Mouse (Mus musculus) midbrain, embryonic 12.5 days (tissue): Measurements from ENCODE around the gene Atp5s. TPM values are rescaled to one million over a fixed set of nuclear protein-coding genes. Genes with fewer than 3 reads are reported as not detected.

ENCODE experiments used
- ATAC-seq: fragments of 200-750 bp; cut with Nextera tagmentation; 2 replicates; pipeline ENCODE4 v1.8.0; 2017; ENCODE audit warnings: low read depth, moderate TSS enrichment, moderate library complexity; ENCODE audit not compliant: low FRiP score
- H3K27ac ChIP-seq: fragments of 300-500 bp; sonication (generic); replicated peaks from 2 replicates; pipeline ENCODE4 v1.5.1; 2016; ENCODE audit warnings: mild to moderate bottlenecking
- H3K27me3 ChIP-seq: fragments of 300-500 bp; sonication (generic); 2 replicates; pipeline ENCODE4 v1.6.1; 2016; ENCODE audit warnings: mild to moderate bottlenecking
- H3K36me3 ChIP-seq: fragments of 300-500 bp; sonication (generic); 2 replicates; pipeline ENCODE4 v1.6.1; 2016
- H3K4me1 ChIP-seq: fragments of 300-500 bp; sonication (generic); 2 replicates; pipeline ENCODE4 v1.6.1; 2016
- H3K4me2 ChIP-seq: fragments of 300-500 bp; sonication (generic); replicated peaks from 2 replicates; pipeline ENCODE4 v1.6.1; 2016; ENCODE audit warnings: mild to moderate bottlenecking, moderate library complexity
- H3K4me3 ChIP-seq: fragments of 300-500 bp; sonication (generic); 2 replicates; pipeline ENCODE4 v1.5.1; 2016; ENCODE audit warnings: mild to moderate bottlenecking
- H3K9ac ChIP-seq: fragments of 300-500 bp; sonication (generic); replicated peaks from 2 replicates; pipeline ENCODE4 v1.6.1; 2016; ENCODE audit warnings: mild to moderate bottlenecking, moderate library complexity
- H3K9me3 ChIP-seq: fragments of 300-500 bp; sonication (generic); 2 replicates; pipeline ENCODE4 v1.6.1; 2016; ENCODE audit warnings: mild to moderate bottlenecking
- WGBS: fragments of 180-500 bp; shearing (Covaris S2); methylation state at CpG from one replicate; pipeline ENCODE4 v1.1.7; 2016; 5-methylcytosine and 5-hydroxymethylcytosine counted together
- polyA plus RNA-seq: library from polyadenylated mRNA; unstranded; fragments of >200 nt; fragmentation: Nextera tagmentation; extraction: Ambion mirVana; gene quantifications from 2 replicates; pipeline ENCODE4 v1.2.1, GENCODE M21; 2016

Gene Atp5s
- polyA plus RNA-seq, 1 experiment from 2014 or later, result 19.2 TPM

GRCm38 (mm10) chr12:69741965-69742364 is 17.2 kb downstream of the Atp5s start:
- no peaks in the 10 kb centered on the region for H3K36me3 ChIP-seq

GRCm38 (mm10) chr12:69744138-69744537 is 19.4 kb downstream of the Atp5s start:
- ATAC-seq, result no peak
- Histone ChIP-seq H3K36me3 (no peaks in the 10 kb centered on the region), H3K4me3 (no peak overlapping the region), H3K4me2 (no peak overlapping the region), H3K9me3 (no peaks in the 10 kb centered on the region), H3K4me1 (no peaks in the 10 kb centered on the region), H3K27ac (no peak overlapping the region), H3K9ac (no peak overlapping the region), H3K27me3 (no peaks in the 10 kb centered on the region)
- WGBS, result 84% methylated on average over 5 of the region's 5 CpGs

More at GRCm38 (mm10) chr12:69741965-69742364, 17.2 kb downstream of the Atp5s start:
- ATAC-seq, result no peak
- Histone ChIP-seq H3K27ac (no peak overlapping the region), H3K27me3 (no peaks in the 10 kb centered on the region), H3K4me3 (no peak overlapping the region), H3K4me2 (no peak overlapping the region), H3K4me1 (no peaks in the 10 kb centered on the region), H3K9ac (no peak overlapping the region), H3K9me3 (no peaks in the 10 kb centered on the region)
- 84% methylated on average over 5 of the region's 5 CpGs for WGBS

GRCm38 (mm10) chr12:69751864-69752341 is 27.2 kb downstream of the Atp5s start:
- Histone ChIP-seq H3K36me3 (no peaks in the 10 kb centered on the region), H3K4me2 (no peak overlapping the region), H3K4me3 (no peak overlapping the region), H3K9me3 (no peaks in the 10 kb centered on the region), H3K9ac (no peak overlapping the region), H3K27me3 (no peaks in the 10 kb centered on the region), H3K4me1 (no peaks in the 10 kb centered on the region), H3K27ac (no peak overlapping the region)
- no peak for ATAC-seq
- WGBS, result 47% methylated on average over 10 of the region's 10 CpGs

DNA sequence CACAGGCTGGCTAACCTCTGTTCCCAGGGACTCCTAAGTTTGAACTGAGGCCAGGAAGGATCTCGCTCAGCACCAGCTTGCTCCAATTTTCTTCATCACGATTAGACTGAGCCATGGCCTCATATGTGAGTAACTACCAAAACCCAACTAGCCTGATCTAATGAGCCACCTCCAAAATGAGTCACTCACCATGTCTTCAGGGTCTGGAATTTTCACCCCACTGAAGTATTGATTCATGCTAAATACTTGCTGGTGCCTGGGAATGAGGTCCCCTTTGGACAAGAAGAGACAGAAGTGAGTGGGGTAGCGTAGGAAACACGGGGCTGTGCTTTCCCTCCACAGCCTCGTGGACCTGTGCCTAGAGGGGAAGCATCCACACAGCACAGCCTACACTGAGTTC is 29.2 kb downstream of the Atp5s start:
- H3K4me2 ChIP-seq, result no peak overlapping the region
- no peak overlapping the region for H3K27ac ChIP-seq
- no peak overlapping the region for H3K9ac ChIP-seq
- H3K4me1 ChIP-seq, result peaks cover 12% of the 10 kb centered on the region
- 87% methylated on average over 5 of the region's 5 CpGs for WGBS
- no peaks in the 10 kb centered on the region for H3K27me3 ChIP-seq
- no peak overlapping the region for H3K4me3 ChIP-seq
- no peaks in the 10 kb centered on the region for H3K9me3 ChIP-seq
- H3K36me3 ChIP-seq, result no peaks in the 10 kb centered on the region
- no peak for ATAC-seq

- WGBS, result 76% methylated on average over 5 of the region's 5 CpGs
- Histone ChIP-seq H3K9me3 (no peaks in the 10 kb centered on the region), H3K9ac (no peak overlapping the region), H3K27me3 (no peaks in the 10 kb centered on the region), H3K4me1 (peaks cover 14% of the 10 kb centered on the region), H3K4me2 (no peak overlapping the region), H3K27ac (no peak overlapping the region), H3K36me3 (no peaks in the 10 kb centered on the region), H3K4me3 (no peak overlapping the region)
- no peak for ATAC-seq
Measured at GRCm38 (mm10) chr12:69756015-69756414, 31.3 kb downstream of the Atp5s start.

DNA sequence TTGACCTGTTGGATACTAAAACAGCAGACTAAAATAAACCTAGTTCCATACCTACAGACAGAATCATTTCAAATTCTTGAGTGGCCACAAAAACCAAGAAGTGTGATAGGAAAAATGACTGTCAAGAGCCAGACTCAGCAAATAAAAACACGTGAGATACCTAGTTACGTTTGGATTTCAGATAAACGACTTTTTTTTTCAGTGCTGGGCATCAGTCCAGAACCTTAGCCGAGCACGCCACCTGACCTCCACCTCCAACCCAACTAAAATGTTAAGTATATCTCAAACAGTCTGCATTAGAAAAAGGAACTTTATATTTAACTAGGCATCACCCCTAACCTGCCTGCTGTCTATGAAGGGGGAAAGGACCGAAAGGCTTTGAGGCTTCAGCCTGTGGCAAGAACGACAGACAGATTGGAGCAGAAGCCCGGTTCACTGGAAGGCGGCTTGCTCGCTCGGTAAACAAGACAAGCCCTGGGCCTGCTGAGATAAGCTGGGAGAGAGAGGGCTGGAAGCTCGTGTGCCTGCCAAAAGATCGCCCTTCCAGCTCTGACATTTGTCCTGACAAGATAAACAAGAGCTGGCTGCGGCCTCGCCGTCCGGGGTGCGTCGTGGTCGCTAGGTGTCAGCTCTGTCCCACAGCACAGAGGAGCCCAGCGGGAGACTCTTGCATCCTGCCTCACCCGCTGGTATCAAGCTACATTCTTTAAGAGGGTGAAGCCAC is 32.8 kb downstream of the Atp5s start:
- Histone ChIP-seq H3K4me2 (peak overlapping the region; percentile 51), H3K4me3 (no peak overlapping the region), H3K36me3 (no peaks in the 10 kb centered on the region), H3K4me1 (peaks cover 14% of the 10 kb centered on the region), H3K9ac (no peak overlapping the region), H3K9me3 (no peaks in the 10 kb centered on the region), H3K27me3 (no peaks in the 10 kb centered on the region), H3K27ac (no peak overlapping the region)
- WGBS, result 18% methylated on average over 22 of the region's 22 CpGs
- ATAC-seq, result peak; percentile 85

DNA sequence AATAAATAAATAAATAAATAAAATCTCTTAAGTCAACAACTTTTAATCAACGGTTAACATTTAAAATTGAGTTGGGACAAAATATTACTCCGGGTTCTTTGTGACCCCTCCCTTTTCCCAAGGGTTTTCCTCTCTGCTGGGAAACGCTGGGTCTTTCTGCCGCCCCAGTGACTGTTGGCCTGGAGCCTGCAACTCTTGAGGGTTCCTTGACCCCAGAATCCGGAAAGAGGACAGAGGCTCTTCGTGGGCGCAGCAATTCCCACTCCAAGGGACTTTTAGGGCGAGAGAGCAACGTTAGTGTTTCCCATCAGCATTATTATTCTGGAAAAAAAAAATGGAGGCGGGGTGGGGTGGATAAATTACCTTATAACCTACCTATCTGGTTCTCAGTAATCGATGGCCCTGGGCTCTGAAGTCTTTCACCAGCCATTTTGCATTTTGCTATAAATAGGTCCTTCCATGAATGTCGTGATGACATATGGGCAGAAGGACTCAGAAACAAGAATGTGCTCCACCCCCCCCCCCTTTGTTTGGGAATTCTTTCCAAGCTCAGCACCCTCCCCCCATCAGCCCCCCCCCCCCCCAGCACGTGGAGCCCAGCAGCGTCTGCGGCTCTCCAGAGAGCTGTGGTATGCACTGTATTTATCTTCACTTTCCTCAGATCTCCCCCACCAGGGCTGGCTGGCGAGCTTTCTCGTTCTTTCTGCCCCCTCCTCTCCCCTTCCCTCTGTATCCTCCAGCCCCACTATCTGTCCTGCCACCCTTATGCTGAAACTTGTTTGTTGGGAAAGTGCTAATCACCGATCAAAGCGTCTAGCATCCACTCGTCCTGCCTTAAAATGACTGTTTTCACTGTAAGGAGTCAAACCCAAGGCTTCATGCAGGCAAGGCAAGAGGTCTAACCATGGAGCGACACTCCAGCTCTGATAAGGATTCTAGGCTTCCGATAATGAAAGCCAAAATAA is 33.8 kb downstream of the Atp5s start:
- 12% methylated on average over 19 of the region's 22 CpGs for WGBS
- H3K9ac ChIP-seq, result no peak overlapping the region; the same call in 1 of the 2 replicates
- no peaks in the 10 kb centered on the region for H3K36me3 ChIP-seq
- no peaks in the 10 kb centered on the region for H3K27me3 ChIP-seq
- ATAC-seq, result peak; percentile 68; the same call in 1 of the 2 replicates
- H3K27ac ChIP-seq, result no peak overlapping the region
- peak overlapping the region; percentile 51 for H3K4me2 ChIP-seq
- H3K4me3 ChIP-seq, result peak overlapping the region; percentile 23
- H3K9me3 ChIP-seq, result no peaks in the 10 kb centered on the region
- peaks cover 14% of the 10 kb centered on the region for H3K4me1 ChIP-seq

- 50% methylated on average over 6 of the region's 7 CpGs for WGBS
- Histone ChIP-seq H3K27me3 (no peaks in the 10 kb centered on the region), H3K9ac (no peak overlapping the region), H3K27ac (no peak overlapping the region), H3K36me3 (no peaks in the 10 kb centered on the region), H3K9me3 (no peaks in the 10 kb centered on the region), H3K4me3 (no peak overlapping the region), H3K4me1 (peaks cover 14% of the 10 kb centered on the region), H3K4me2 (no peak overlapping the region)
- no peak for ATAC-seq
Measured at GRCm38 (mm10) chr12:69759267-69759885, 34.6 kb downstream of the Atp5s start.

GRCm38 (mm10) chr12:69760014-69760413 is 35.3 kb downstream of the Atp5s start:
- Histone ChIP-seq H3K9ac (no peak overlapping the region), H3K27ac (no peak overlapping the region), H3K4me1 (peaks cover 14% of the 10 kb centered on the region), H3K27me3 (no peaks in the 10 kb centered on the region), H3K9me3 (no peaks in the 10 kb centered on the region), H3K4me3 (no peak overlapping the region), H3K4me2 (no peak overlapping the region), H3K36me3 (no peaks in the 10 kb centered on the region)
- ATAC-seq, result no peak
- 74% methylated on average over 6 of the region's 6 CpGs for WGBS

DNA sequence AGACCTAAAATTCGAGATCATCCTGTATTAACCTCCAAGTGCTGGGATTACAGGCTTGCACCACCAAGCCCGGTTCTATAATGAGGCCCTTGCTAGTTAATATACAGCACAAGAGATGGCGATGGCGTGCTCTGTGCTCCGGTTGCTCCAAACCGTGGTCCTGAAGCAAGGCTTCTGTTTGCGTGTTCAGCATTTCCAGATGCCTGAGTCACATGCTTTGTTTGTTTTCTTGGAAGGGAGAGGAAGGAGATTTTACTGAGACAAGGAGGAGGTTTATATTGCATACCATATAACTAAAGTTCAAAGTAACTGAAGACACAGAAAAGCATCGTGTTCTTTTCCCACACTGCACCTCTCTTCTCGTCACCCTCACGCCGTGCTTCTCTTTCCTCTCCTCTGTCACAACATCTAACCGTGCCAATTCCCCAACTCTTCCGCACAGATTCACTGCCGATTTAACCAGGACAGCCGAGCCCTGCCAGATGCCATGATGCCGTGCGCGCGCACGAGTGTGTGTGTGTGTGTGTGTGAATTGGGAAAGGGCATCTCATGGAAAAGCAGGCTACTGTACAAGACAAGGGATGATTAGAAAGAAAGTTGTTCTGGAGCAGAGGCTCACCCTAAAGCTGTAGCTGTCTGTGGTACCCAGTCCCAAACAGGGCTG is 36.1 kb downstream of the Atp5s start:
- ATAC-seq, result no peak
- Histone ChIP-seq H3K27me3 (no peaks in the 10 kb centered on the region), H3K4me1 (peaks cover 19% of the 10 kb centered on the region), H3K27ac (no peak overlapping the region), H3K36me3 (no peaks in the 10 kb centered on the region), H3K9me3 (no peaks in the 10 kb centered on the region), H3K4me2 (no peak overlapping the region), H3K4me3 (no peak overlapping the region), H3K9ac (no peak overlapping the region)
- 89% methylated on average over 20 of the region's 20 CpGs for WGBS

DNA sequence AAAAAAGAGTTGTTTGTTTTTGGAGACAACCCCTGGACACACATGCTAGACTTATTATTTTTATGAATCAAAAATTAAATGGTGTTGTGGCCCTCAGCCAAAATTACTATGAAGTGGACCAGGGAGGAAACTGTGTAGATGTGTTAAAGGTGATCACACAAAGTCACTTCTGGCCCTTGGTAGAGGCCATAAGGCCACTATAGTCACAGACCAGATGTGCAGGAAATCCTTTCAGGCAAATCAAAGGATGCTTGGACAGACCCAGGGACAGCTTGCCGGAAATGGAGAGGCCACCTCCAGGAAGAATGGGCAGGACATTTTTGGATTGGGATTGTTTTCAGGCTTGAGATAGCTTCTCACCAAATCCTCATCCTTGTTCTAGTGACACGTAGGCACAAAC is 36.9 kb downstream of the Atp5s start:
- ATAC-seq, result no peak
- H3K4me2 ChIP-seq, result no peak overlapping the region
- WGBS, result 70% methylated on average over 2 of the region's 2 CpGs
- H3K9me3 ChIP-seq, result no peaks in the 10 kb centered on the region
- H3K27me3 ChIP-seq, result no peaks in the 10 kb centered on the region
- peaks cover 26% of the 10 kb centered on the region for H3K4me1 ChIP-seq
- H3K27ac ChIP-seq, result no peak overlapping the region
- H3K9ac ChIP-seq, result no peak overlapping the region
- no peaks in the 10 kb centered on the region for H3K36me3 ChIP-seq
- no peak overlapping the region for H3K4me3 ChIP-seq
